Mouse (Mus musculus): ENCODE results near the gene Mapk11.

The Mapk11 gene

DNA sequence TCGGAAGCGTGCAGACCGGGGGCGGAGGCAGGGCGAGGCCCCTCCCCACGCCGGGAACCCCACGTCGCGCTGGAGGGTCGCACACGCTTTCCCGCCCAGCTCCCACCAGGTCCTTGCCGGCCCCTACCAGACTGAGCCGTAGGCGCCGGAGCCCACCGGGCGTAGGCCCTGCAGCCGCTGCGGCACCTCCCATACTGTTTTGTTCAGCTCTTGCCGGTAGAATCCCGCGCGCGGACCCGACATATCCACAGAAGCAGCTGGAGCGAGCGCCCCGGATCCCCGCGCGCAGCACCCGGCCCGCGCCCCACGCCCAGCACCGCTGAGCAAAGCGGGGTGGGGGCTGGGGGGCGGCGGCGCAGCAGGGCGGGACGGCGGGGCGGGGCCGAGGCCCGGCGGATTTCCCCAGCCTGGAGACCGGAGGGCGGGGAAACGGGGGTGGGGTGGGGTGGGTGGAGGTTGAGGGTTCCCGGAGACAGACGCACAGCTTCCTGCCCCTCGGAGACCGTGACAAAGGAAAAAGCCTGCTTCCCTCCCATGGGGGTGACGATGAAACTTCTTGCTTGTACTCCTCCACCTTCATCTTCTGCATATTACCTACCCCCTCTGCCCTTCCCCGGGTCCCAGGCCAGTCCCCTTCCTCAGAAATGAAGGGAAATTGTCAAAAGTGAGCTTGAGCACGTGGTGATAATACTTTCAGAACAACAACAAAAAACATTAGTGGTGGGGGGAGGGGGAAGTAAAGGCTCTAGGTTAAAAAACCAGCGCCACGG lies at the start of gene Mapk11:
Gene Mapk11 (minus strand): TSS at position 358 of the 770 bp plus-strand sequence.
- DNase-seq (ENCODE audit: low spot score): peak; percentile 53

- DNase-seq (ENCODE audit: low spot score): peak; percentile 39
Observed at GRCm38 (mm10) chr15:89197056-89197455, 47.6 kb upstream of the Mapk11 start.

DNA sequence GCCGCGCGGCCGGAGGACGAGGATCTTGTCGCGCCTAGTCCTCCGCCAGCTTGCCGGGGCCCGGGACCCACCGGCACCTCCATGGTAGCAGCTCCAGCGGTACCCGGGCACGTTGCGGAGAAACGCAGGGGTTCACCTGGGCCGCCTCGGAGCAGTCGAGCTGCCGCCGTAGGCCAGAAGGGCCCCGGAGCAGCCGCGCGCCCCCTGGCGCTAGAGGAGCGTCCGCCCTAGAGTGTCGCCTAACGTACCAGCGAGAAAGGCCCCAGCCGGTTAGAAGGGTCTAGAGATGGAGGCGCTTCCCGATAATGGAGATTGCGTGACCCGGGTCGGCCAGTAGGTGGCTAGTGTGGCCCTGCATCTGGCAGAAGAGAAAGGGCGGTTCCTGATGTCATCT lies 46.9 kb upstream of the Mapk11 start, which contains the start of gene Dennd6b:
Gene Dennd6b (minus strand): TSS at position 184 of the 394 bp plus-strand sequence.
- DNase-seq (ENCODE audit: low spot score): peak; percentile 96

DNA sequence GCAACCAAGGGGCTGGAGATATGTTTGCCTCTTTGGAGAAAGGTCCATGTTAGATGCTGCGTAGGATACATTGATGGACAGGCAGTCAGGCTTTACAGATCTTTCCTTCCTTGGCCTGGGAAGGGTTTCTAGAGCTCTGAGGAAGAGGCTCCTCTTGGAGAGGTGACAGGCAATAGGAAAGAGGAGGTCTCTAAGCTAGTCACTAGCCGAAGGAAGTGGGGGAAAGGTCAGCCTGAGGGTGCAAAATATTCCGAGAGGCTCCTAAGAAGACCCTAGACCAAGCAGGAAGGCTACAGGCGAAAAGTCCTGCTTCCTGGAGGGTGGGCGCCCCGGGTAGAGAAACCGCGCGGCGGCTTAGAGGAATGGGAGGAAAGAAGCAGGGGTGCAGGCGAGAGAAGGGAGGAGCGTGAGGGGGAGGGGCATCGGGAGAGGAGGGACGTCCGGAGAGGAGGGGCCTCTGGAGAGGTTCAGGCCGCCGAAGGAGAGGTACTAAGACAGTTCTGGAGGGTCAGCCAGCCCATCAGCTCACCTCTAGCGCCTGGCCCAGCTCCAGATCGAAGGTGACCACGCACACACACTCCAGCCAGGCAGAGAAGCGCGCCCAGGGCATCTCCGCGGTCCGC lies 46.4 kb upstream of the Mapk11 start:
- peak; percentile 96 for DNase-seq (ENCODE audit: low spot score)

GRCm38 (mm10) chr15:89195261-89195681 lies 45.8 kb upstream of the Mapk11 start:
- DNase-seq (ENCODE audit: low spot score): no peak

DNA sequence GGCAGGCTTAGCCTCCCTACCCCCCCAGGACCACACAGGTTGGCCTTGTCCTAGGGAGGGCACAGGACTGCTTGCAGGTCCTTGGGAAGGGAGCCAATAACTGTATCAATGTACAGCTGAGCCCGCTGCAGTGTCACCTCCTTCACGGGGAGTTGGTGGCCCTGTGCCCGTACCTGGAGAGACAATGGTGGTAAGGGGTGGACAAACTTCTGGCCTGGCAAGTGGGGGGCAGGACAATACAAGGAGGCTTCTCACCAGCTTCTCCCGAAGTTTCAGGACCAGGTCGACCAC lies 35.5 kb upstream of the Mapk11 start:
- DNase-seq (ENCODE audit: low spot score): peak; percentile 52

DNA sequence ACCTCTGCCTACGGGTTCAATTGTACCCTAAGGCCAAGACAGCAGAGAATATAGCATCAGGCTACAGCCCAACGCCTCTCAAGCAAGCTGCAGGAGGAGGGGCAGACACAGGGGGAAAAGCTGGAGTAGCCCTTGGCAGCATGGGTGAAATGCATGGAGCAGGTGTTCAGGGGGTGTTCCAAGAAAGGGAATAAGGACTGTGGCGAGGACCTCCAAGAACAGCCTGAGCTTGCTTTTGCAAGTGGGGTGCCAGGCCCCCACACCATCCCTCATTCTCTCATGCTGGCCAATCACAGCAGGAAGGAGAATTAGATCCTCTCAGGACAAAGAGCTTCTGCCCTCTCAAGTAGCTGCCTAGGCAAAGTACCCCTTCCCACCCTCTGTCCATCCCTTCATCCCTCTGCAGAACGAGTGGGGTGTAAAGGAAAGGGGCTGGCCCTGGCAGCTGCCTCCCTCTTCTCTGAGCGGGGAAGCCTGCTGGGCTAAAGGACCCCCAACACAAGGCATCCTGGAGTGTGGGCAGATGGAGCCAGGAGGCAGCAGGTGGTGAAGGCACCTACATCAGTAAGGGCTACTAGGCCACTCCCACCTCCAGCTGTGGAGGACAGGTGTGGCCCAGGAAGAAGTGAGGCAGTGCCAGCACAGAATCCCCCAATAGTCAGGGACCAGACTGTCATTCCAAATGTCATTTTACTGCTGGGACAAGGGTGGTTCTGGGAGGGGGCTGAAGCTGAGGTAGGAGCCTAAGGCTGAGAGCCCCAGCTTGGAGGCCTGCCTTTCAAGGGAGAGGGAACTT lies 34.9 kb upstream of the Mapk11 start:
- no peak for DNase-seq (ENCODE audit: low spot score)

- no peak for DNase-seq (ENCODE audit: low spot score)
Observed at GRCm38 (mm10) chr15:89182842-89183241, 33.4 kb upstream of the Mapk11 start.

DNA sequence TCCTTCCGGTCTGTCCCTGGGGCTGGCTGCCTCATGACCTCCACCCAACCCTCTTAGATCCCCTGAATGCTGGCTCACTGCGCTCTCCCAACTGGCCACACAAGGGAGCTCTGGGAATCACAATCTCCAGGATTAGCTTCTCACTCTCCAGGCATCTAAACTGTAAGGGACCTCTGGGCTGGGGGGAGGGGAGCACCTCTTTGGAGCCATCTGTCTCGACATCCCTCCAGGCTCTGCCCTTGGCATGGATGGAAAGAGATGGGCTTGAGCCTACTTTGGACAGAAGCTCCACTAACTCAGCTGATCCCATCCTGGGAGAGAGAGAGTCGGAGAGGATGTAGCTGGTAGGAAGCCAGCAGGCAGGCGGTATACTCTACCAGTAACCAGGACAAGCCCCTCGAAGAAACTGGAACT lies 32.9 kb upstream of the Mapk11 start:
- DNase-seq (ENCODE audit: low spot score): peak; percentile 68

DNA sequence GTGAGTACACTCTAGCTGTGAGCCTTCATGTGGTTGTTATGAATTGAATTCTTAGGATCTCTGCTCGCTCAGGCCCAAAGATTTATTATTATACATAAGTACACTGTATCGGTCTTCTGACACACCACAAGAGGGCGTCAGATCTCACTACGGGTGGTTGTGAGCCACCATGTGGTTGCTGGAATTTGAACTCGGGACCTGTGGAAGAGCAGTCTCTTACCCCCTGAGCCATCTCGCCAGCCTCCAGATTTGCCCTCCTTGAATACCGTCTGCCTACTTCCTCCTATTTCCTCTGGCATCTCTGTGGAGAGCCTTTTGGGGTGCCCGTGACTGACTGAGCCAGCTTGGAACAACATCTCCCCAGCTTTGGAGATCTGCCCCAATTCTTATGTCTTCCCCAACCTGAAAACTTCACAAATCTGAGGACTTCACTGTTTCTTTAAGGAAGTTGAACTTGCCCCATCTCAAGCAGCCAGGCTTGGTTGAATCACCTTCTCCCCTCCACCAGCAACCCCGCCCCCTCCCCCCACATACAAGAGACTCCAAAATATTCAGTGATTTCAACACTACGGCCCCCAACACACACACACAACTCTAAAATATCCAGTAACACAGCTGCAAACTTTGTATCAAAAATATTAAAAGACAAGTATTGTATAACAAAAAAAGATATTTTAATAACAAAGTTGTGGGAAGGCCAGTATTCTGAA lies 32.3 kb upstream of the Mapk11 start:
- peak; percentile 49 for DNase-seq (ENCODE audit: low spot score)

GRCm38 (mm10) chr15:89180571-89181229 lies 31.3 kb upstream of the Mapk11 start, which contains the start of gene Plxnb2:
Gene Plxnb2, minus strand, starts transcription at chr15:89180788.
- peak; percentile 87 for DNase-seq (ENCODE audit: low spot score)

GRCm38 (mm10) chr15:89180081-89180541 lies 30.7 kb upstream of the Mapk11 start:
- DNase-seq (ENCODE audit: low spot score): peak; percentile 65

- no peak for DNase-seq (ENCODE audit: low spot score)
Observed at GRCm38 (mm10) chr15:89179630-89179964, 30.2 kb upstream of the Mapk11 start.

DNA sequence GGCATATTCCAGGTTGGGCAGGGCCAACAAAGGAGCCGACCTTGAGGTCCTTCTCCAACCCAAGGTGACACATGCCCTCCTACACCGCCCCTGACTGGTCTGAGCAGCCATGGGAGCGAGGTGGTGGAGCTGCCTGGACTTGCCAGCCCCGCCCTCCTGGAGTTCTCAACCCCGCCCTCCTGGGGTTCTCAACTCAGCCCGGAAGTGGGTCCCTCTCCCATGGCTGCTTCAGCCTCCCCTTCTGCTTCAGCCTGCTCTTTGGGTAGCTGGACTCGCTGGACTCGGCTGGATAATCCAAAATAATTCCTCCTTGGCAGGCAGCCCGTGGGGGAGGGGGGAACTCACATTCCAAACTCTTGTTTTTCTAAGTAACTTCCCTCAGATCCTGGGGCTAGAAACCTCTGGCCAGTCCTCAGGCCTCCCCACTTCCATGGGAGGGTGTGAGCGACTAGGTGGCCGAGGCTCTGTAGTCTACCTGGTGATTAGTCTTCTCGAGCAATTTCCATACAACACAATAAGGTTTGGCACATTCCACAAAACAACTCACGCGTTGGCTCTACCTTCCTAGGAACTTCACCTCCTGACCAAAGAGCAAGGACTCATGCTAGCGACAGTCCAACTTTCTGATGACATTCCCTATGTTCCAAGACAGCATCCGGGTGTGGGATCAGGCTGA lies 29.7 kb upstream of the Mapk11 start:
- DNase-seq (ENCODE audit: low spot score): peak; percentile 87

DNA sequence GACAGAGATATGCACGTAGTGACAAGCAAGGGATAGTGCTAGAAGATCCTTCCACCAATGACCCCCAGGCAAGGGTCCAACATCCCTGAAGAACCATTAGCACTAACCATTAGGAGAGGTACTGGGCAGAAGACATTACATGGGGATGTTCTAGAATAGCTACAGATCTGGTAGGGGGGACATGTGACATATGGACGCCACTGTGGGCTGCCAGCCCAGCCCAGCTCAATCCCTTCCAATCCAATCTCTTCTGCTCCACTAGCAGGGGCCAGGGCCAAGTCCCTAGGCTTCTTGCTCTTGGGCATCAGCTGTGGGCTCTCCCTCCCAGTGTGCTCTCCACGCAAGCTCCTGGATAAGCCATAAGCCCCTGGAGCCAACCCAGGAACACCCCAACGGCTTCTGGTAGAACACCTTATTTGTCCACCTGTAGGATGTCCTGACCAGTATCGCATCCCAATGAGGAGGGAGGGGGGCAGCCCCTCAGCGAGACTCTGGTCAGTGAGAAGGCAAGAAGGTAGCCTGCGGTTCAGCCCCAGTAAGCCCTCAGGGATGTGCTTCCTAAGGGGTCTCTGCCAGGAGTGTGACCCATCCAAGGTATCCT lies 28.9 kb upstream of the Mapk11 start:
- peak; percentile 45 for DNase-seq (ENCODE audit: low spot score)

DNA sequence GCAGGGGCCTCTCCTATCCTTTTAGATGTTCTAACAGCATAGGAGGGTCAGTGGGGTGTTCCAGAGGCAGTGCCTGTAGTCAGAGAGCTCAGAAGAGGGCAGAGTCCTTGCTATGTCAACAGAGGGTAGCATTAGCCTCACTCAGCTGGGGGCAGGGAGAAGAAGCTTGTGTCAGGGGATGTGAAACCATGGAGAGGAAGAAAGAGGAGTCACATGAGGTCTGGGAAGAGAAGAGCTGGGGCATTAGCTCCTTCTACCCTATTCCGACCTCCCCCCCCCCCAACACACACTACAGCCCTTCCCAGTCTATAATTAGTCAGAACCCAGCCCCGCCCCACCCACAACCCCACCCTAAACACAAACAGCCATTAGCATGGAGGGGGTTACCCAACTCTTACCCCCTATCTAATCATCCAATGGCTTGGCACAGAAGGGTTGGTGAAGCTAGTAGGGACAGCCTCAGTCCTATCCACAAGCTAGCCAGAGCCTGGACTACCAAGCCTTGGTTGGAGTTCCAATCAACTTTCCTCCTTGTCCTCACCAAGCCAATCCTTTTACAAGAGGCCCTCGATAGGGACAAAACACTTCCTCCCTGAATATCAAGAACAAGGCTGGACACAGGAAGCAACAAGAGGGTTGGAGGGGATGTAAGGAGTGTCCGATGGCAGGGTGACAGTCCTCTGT lies 28.3 kb upstream of the Mapk11 start:
- DNase-seq (ENCODE audit: low spot score): no peak

DNA sequence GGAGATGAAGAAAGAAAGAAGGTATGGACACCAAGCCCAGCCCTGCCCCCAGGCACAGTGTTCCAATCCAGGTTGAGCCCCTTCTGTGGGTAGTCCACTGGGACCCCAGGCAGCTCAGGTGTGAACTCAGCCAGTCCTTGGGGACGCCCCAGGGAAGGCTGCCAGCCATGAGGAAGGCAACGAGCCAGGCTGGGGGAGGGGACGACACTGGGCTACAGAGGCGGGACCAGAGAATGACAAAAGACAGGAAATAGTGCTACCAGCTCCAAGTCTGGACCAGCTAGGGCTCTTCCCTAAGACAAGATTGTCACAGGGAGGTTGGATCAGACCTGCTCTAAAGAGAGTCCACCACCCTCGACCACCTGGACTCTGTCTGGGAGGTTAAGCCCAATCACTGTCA lies 27.7 kb upstream of the Mapk11 start:
- peak; percentile 84 for DNase-seq (ENCODE audit: low spot score)

GRCm38 (mm10) chr15:89175411-89176155 lies 26.2 kb upstream of the Mapk11 start:
- DNase-seq (ENCODE audit: low spot score): no peak

GRCm38 (mm10) chr15:89174889-89175339 lies 25.5 kb upstream of the Mapk11 start:
- DNase-seq (ENCODE audit: low spot score): peak; percentile 49

All from testis, postnatal 10 days (tissue).